Mouse (Mus musculus) liver, embryonic 12.5 days (tissue): Measurements from ENCODE around the gene Ccm2. TPM values are rescaled to one million over a fixed set of nuclear protein-coding genes. Genes with fewer than 3 reads are reported as not detected.

Experiments
- ATAC-seq: fragments of 200-750 bp; cut with Nextera tagmentation; 2 replicates; pipeline ENCODE4 v1.8.0; 2017; ENCODE audit warnings: moderate number of reproducible peaks, mild to moderate bottlenecking, moderate library complexity
- H3K27ac ChIP-seq: fragments of 300-500 bp; sonication (generic); 2 replicates; pipeline ENCODE4 v1.5.1; 2016; ENCODE audit warnings: mild to moderate bottlenecking
- H3K27me3 ChIP-seq: fragments of 300-500 bp; sonication (generic); replicated peaks from 2 replicates; pipeline ENCODE4 v1.6.1; 2016; ENCODE audit warnings: mild to moderate bottlenecking, moderate library complexity
- H3K36me3 ChIP-seq: fragments of 300-500 bp; sonication (generic); 2 replicates; pipeline ENCODE4 v1.6.1; 2016; ENCODE audit warnings: mild to moderate bottlenecking, moderate library complexity
- H3K4me1 ChIP-seq: fragments of 300-500 bp; sonication (generic); 2 replicates; pipeline ENCODE4 v1.6.1; 2016
- H3K4me2 ChIP-seq: fragments of 300-500 bp; sonication (generic); 2 replicates; pipeline ENCODE4 v1.6.1; 2016; ENCODE audit warnings: mild to moderate bottlenecking, moderate library complexity
- H3K4me3 ChIP-seq: fragments of 300-500 bp; sonication (generic); 2 replicates; pipeline ENCODE4 v1.5.1; 2016; ENCODE audit warnings: mild to moderate bottlenecking, moderate library complexity
- H3K9ac ChIP-seq: fragments of 300-500 bp; sonication (generic); 2 replicates; pipeline ENCODE4 v1.6.1; 2016; ENCODE audit warnings: mild to moderate bottlenecking, moderate library complexity
- H3K9me3 ChIP-seq: fragments of 300-500 bp; sonication (generic); replicated peaks from 2 replicates; pipeline ENCODE4 v1.6.1; 2016; ENCODE audit warnings: mild to moderate bottlenecking, moderate library complexity
- WGBS: fragments of 180-500 bp; shearing (Covaris S2); methylation state at CpG from one replicate; pipeline ENCODE4 v1.1.7; 2016; ENCODE audit not compliant: insufficient replicate concordance; 5-methylcytosine and 5-hydroxymethylcytosine counted together
- polyA plus RNA-seq: library from polyadenylated mRNA; unstranded; fragments of >200 nt; fragmentation: Nextera tagmentation; extraction: Ambion mirVana; gene quantifications from 2 replicates; pipeline ENCODE4 v1.2.1, GENCODE M21; 2016

Ccm2 gene
- polyA plus RNA-seq, 1 experiment from 2014 or later = 60.0 TPM

DNA sequence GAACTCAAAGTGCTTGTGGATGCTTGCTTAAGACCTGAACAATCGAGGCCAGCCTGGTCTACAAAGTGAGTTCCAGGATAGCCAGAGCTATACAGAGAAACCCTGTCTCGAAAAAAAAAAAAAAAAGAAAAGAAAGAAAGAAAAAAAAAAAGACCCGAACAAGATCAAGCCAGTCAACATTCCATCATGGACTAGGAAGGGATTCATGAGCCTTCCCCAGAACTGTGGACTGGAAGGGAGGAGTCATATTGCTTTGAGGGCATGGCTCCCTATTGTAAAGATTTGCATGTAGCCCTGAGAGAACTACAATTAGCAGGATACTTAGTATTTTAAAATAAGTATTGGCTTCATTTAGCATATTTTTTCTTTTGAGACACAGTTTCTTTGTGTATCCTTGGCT, 2.0 kb upstream of the Ccm2 start:
- WGBS = 68% methylated on average over 3 of the region's 3 CpGs
- H3K9me3 ChIP-seq = no peaks in the 10 kb centered on the region
- H3K27me3 ChIP-seq = no peaks in the 10 kb centered on the region
- H3K4me1 ChIP-seq = peaks cover 41% of the 10 kb centered on the region
- H3K27ac ChIP-seq = no peak overlapping the region
- ATAC-seq = no peak
- no peak overlapping the region for H3K4me3 ChIP-seq
- no peak overlapping the region for H3K9ac ChIP-seq
- peaks cover 7% of the 10 kb centered on the region; the same call in 1 of the 2 replicates for H3K36me3 ChIP-seq
- no peak overlapping the region for H3K4me2 ChIP-seq

DNA sequence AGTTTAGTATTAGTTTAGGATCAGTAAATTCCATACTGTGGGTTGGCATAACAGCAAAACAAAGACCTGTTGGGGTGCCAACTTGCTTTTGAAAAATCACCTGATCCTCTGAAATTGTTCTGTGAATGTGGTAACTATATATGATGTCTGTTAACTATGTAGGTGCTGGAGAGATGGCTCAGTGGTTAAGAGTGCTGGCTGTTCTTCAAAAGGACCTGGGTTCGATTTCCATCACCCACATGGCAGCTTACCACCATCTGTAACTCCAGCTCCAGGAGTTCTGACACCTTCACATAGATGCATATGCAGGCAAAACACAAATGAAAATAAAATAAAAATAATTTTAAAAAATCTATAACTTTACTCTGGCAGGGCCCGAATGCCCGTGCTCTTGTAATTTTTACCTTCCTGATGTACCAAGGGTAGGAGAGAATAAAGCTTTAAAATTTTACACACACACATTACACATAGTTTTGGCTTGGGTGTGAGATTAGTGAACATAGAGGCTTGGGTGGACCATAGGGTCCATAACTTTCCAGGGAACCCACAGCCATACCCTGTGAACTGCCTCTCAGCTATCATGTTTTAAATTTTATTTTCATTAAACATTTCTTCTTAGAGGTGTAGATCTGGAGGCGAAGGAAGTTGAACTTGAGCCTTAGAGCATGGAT, 1.4 kb upstream of the Ccm2 start:
- peak overlapping the region; percentile 95 for H3K4me3 ChIP-seq
- H3K36me3 ChIP-seq = peaks cover 9% of the 10 kb centered on the region; the same call in 1 of the 2 replicates
- H3K9me3 ChIP-seq = no peaks in the 10 kb centered on the region
- no peak for ATAC-seq
- peaks cover 48% of the 10 kb centered on the region for H3K4me1 ChIP-seq
- H3K9ac ChIP-seq = no peak overlapping the region
- H3K27ac ChIP-seq = peak overlapping the region; percentile 98; the same call in 1 of the 2 replicates
- no peaks in the 10 kb centered on the region for H3K27me3 ChIP-seq
- H3K4me2 ChIP-seq = peak overlapping the region; percentile 88
- WGBS = 93% methylated on average over 4 of the region's 4 CpGs

DNA sequence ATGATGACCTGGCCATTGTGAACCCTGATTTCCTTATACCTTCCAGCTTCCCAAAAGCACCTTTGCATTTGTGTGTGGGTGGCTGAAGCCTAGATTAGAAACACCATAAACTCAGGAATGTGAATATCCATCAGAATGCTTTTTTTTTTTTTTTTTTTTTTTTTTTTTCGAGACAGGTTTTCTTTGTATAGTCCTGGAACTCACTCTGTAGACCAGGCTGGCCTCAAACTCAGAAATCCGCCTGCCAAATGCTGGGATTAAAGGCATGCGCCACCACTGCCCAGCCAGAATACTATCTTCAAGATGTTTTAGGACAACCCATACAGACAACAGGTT, 862 bp upstream of the Ccm2 start:
- Histone ChIP-seq H3K4me1 (peaks cover 48% of the 10 kb centered on the region), H3K9me3 (no peaks in the 10 kb centered on the region), H3K27ac (peak overlapping the region; percentile 98), H3K9ac (peak overlapping the region; percentile 95), H3K36me3 (peaks cover 14% of the 10 kb centered on the region), H3K4me2 (peak overlapping the region; percentile 88), H3K4me3 (peak overlapping the region; percentile 95), H3K27me3 (no peaks in the 10 kb centered on the region)
- no peak for ATAC-seq
- WGBS = 45% methylated on average over 3 of the region's 3 CpGs

DNA sequence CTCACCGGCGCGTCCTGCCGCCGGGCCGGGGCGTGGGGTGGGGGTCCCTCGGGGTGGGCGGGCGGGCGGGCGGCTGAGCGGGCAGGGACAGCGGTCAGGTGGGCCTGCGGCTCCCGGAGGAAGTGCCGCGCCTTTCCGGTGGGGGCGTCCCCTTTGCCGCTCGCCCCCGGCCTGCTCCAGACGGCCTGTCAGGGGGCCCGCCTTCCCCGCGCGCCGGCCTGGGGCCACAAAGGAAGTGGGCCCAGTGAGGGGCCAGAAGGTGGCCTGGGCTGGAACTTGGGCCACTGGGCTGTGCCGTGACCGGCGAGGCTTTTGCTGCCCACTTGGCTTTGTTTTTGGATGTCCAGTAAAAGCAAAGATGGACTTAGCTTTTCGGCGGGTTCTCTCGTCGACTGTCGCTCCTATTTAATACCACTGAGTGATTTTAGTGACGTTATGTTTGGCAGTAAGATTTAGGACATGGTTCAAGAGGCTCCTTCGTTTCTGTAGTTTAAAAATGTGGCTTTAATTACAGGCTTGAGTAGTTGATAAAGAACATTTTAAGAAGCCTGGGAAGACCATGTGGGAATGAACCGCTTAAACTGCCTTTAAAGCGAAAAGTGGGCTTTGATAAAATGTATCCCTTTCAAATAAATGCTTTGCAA, 472 bp downstream of the Ccm2 start:
- H3K27me3 ChIP-seq = no peaks in the 10 kb centered on the region
- peak; percentile 61 for ATAC-seq
- H3K4me3 ChIP-seq = peak overlapping the region; percentile 95
- H3K9me3 ChIP-seq = no peaks in the 10 kb centered on the region
- peak overlapping the region; percentile 88 for H3K4me2 ChIP-seq
- H3K36me3 ChIP-seq = peaks cover 28% of the 10 kb centered on the region
- peak overlapping the region; percentile 98 for H3K27ac ChIP-seq
- H3K9ac ChIP-seq = peak overlapping the region; percentile 95
- WGBS = under 1% methylated on average over 33 of the region's 41 CpGs
- H3K4me1 ChIP-seq = peaks cover 48% of the 10 kb centered on the region

DNA sequence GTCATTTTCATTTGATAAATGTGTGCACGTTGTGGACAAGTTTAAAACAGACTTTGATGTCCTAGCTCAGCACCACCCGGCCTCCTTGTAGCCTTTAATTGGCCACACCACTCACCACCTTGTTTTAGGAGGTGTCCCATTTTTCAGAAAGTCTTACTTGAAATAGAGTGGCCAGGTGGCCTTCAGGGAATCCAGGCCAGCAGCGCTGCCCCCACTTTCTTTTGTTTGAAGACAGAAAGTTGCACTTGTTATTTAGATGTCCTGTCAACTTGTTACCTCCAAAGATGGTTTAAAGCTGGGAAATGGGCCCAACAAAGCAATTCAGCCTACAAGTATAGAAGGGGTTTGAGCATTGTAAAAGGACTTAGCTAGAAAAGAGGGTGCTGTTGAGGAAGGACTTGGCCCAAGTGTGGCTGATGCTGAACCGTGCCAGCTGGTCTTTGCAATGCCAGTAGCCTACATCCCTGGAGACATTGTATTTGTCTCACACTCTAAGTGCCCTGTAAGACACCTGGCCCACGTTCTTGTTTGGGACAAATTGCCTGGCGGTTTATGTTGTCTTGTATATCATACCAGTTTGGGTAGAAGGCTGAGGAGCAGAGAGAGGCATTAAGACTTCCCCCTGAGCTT, 1.1 kb downstream of the Ccm2 start:
- Histone ChIP-seq H3K27me3 (no peaks in the 10 kb centered on the region), H3K36me3 (peaks cover 34% of the 10 kb centered on the region), H3K9me3 (no peaks in the 10 kb centered on the region), H3K9ac (peak overlapping the region; percentile 95), H3K4me3 (peak overlapping the region; percentile 95), H3K4me1 (peaks cover 46% of the 10 kb centered on the region), H3K4me2 (peak overlapping the region; percentile 88), H3K27ac (peak overlapping the region; percentile 98)
- 24% methylated on average over 6 of the region's 6 CpGs for WGBS
- no peak for ATAC-seq

DNA sequence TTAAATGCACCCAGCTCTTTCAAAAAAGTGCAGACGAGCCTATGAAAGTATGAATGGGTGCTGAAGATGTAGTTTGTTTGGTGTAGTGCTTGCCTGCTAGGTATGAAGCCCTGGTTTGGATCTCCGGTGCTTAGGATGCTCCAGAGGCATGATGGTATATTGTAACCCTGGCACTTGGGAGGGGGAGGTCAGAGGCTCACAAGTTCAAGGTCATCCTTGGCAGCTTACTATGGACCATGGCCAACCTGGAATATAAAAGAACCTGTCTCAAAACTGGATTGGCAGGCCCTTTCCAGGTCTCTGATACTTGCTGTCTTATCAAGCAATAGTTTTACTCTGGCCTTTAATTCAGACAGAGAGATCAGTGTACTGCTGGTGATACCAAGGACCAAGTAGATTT, 3.1 kb downstream of the Ccm2 start:
- no peak overlapping the region for H3K27ac ChIP-seq
- 88% methylated on average over 2 of the region's 2 CpGs for WGBS

DNA sequence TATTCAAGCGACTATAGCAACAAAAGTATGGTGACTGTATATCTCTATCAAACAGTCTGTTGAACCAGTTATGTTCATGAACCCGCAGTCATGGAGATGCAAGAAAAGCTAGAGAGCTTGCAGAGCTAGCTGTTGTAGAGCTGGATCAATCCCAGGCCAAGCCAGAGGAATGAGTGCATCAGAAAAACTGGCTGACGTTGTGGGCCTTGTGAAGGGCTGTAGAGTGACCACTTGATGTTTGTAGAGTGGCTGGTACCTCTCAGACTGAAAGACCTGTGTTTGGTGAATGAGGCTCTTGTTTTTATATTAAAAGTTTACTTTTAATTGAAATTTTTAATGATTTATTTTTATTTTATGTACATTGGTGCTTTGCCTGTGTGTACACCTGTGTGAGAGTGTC, 3.5 kb downstream of the Ccm2 start:
- H3K9ac ChIP-seq = no peak overlapping the region
- H3K4me2 ChIP-seq = no peak overlapping the region
- peaks cover 45% of the 10 kb centered on the region for H3K36me3 ChIP-seq
- H3K4me1 ChIP-seq = peaks cover 47% of the 10 kb centered on the region
- WGBS = 81% methylated on average over 3 of the region's 3 CpGs
- H3K4me3 ChIP-seq = no peak overlapping the region
- ATAC-seq = no peak
- H3K9me3 ChIP-seq = no peaks in the 10 kb centered on the region
- H3K27ac ChIP-seq = no peak overlapping the region
- no peaks in the 10 kb centered on the region for H3K27me3 ChIP-seq

More for the DNA sequence above, 3.1 kb downstream of the Ccm2 start:
- Histone ChIP-seq H3K4me3 (no peak overlapping the region), H3K9ac (no peak overlapping the region), H3K4me2 (no peak overlapping the region), H3K36me3 (peaks cover 45% of the 10 kb centered on the region), H3K27me3 (no peaks in the 10 kb centered on the region), H3K9me3 (no peaks in the 10 kb centered on the region), H3K4me1 (peaks cover 43% of the 10 kb centered on the region)
- no peak for ATAC-seq

DNA sequence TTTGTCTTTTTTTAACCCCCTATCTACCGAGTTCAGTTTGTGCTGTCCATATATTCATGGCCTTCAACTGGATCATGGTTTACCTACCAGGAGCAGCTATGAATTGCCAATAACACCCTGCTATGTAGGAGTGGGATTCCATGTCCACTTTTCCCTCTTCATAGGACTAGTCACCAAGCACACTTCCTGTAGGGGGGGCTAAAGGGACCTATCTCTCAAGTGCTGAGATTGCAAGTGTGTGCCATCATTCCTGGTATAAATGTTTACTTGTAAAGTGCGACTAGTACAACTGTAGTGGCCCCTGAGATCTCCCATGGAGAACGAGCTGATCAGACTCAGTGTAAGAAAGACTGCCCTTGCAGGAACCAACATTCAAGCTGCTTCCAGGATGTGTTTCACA, 11.5 kb downstream of the Ccm2 start:
- no peaks in the 10 kb centered on the region for H3K9me3 ChIP-seq
- H3K4me1 ChIP-seq = peaks cover 59% of the 10 kb centered on the region
- no peak overlapping the region for H3K4me3 ChIP-seq
- H3K27me3 ChIP-seq = no peaks in the 10 kb centered on the region
- no peak overlapping the region for H3K9ac ChIP-seq
- H3K27ac ChIP-seq = no peak overlapping the region
- no peak overlapping the region for H3K4me2 ChIP-seq
- peaks cover 50% of the 10 kb centered on the region for H3K36me3 ChIP-seq
- no peak for ATAC-seq
- 48% methylated on average over 3 of the region's 3 CpGs for WGBS

DNA sequence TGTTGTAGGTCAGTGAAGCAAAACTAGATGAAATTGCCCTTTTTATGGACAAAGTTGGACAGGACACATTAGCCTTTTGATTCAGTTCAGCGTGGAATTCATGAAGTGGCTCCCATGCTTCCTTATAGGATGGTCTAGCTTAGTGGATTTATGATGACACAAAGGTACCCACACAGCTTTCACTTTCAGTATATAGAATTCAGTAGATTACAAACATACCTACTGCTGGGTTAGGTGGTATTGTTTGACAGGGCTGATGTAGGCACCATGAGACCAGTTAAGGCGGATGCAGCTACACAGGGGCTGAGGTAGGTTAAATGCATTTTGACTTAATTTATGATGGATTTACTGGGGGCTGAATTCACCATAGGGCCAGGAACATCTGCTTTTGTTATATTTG, 13.3 kb downstream of the Ccm2 start:
- Histone ChIP-seq H3K4me3 (no peak overlapping the region), H3K27ac (no peak overlapping the region), H3K4me1 (peaks cover 54% of the 10 kb centered on the region), H3K9me3 (no peaks in the 10 kb centered on the region), H3K9ac (no peak overlapping the region), H3K27me3 (no peaks in the 10 kb centered on the region), H3K36me3 (peaks cover 58% of the 10 kb centered on the region), H3K4me2 (no peak overlapping the region)
- ATAC-seq = no peak
- 84% methylated on average over 2 of the region's 2 CpGs for WGBS

DNA sequence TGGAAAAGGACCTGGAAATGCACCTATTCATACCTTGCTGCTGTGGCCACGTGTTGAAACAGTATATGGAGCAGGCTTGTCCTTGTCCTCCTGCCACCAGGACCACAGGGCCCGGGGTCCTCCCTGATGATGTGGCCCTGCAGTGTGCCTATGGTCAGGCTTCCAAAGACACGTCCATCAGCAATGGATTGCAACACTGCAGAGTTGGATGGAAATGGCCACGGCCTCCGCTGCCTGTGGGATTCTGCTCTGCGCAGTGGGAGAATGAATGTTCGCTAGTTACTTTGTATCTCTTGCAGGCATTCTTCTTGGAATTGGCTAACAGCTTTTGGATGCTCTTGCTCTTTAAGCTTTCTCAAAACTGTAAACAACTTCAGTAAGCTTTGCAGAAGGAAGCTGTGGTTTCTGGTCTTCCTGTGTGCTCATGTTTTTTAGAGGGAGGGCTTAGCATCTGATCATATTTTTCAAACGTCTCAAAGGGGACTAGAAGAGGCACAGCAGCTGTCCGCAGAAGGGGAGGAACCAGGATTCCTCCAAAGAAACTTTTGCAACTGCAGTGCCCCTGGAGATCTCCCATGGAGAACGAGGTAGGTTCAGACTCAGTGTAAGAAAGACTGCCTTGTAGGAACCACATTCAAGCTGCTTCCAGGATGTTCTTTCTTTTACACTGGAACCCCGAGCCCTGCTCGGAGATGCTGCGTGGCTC, 14.1 kb downstream of the Ccm2 start:
- Histone ChIP-seq H3K4me1 (peaks cover 53% of the 10 kb centered on the region), H3K27me3 (no peaks in the 10 kb centered on the region), H3K27ac (peak overlapping the region; percentile 59), H3K4me2 (peak overlapping the region; percentile 46), H3K9me3 (no peaks in the 10 kb centered on the region), H3K4me3 (peak overlapping the region; percentile 23; the same call in 1 of the 2 replicates), H3K9ac (0 out of 2 replicates have a peak overlapping the region, but pooled peaks have one; percentile 18), H3K36me3 (peaks cover 58% of the 10 kb centered on the region)
- ATAC-seq = no peak
- 31% methylated on average over 13 of the region's 13 CpGs for WGBS

DNA sequence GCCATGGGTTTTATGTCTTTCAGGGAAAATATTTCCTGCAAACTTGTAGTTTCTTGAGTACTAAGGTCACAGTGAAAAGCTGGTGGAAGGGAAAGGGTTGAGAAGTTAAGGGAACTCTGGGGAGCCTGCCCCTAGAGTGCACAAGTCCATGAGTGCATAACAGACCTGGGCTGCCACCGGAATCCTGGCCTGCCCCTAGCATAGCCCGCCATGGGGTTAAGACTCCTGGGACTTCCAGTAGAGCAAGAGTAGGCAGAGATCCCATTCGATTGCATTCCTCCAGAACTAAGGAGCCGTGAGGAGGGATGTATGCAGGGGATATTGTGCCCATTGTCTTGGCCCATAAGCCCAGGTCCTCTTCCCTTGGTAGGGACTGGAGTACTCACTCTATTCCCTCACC, 14.8 kb downstream of the Ccm2 start:
- Histone ChIP-seq H3K4me2 (peak overlapping the region; percentile 46), H3K36me3 (peaks cover 57% of the 10 kb centered on the region), H3K4me1 (peaks cover 60% of the 10 kb centered on the region), H3K27me3 (no peaks in the 10 kb centered on the region), H3K4me3 (peak overlapping the region; percentile 23; the same call in 1 of the 2 replicates), H3K9me3 (no peaks in the 10 kb centered on the region), H3K9ac (peak overlapping the region; percentile 18; the same call in 1 of the 2 replicates), H3K27ac (peak overlapping the region; percentile 59)
- no peak for ATAC-seq
- 68% methylated on average over 4 of the region's 4 CpGs for WGBS

DNA sequence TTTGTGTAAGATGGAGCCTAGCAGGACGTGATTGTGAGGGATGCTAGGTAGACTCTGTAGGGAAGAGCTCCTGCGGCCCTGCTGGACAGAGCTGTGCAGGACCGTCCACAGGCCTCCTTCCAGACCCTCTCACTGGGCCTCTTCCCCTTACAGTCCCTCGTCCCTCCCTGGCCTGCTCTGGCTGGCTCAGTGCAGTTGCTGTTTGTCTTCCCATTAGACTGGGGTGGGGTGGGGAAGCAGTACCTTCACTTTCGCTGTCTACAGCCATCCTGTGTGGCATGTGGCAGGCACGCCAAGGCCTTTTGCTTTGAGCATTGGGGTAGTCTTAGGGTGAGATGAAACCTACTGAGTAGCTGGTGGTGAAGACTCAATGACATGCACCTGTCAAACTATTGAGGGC, 15.7 kb downstream of the Ccm2 start:
- no peak overlapping the region for H3K27ac ChIP-seq
- H3K9me3 ChIP-seq = no peaks in the 10 kb centered on the region
- peak overlapping the region; percentile 46 for H3K4me2 ChIP-seq
- 58% methylated on average over 6 of the region's 6 CpGs for WGBS
- H3K4me1 ChIP-seq = peaks cover 67% of the 10 kb centered on the region
- no peak overlapping the region for H3K9ac ChIP-seq
- H3K27me3 ChIP-seq = no peaks in the 10 kb centered on the region
- no peak overlapping the region for H3K4me3 ChIP-seq
- ATAC-seq = peak; percentile 40; the same call in 1 of the 2 replicates
- peaks cover 54% of the 10 kb centered on the region for H3K36me3 ChIP-seq
